Mouse (Mus musculus) embryonic facial prominence, embryonic 10.5 days (tissue): ENCODE data around the gene Klhl32. TPM values are rescaled to one million over a fixed set of nuclear protein-coding genes. Genes with fewer than 3 reads are reported as not detected.
A peak's percentile ranks its signal among the peaks of the same experiment; 100 is the strongest.
"Not testable (repeated sequence)": the region's sequence is repeated elsewhere in the genome, so short reads cannot be mapped to it uniquely, and the experiment has no call there.

ENCODE experiments used
- DNase-seq: peaks from one replicate; pipeline ENCODE4 v3.0.0-alpha.2; 2017; ENCODE audit warnings: low spot score
- H3K27ac ChIP-seq: fragments of 300-500 bp; sonication (generic); replicated peaks from 2 replicates; pipeline ENCODE4 v1.5.1; 2016; ENCODE audit warnings: mild to moderate bottlenecking
- H3K27me3 ChIP-seq: fragments of 300-500 bp; sonication (generic); replicated peaks from 2 replicates; pipeline ENCODE4 v1.6.1; 2016; ENCODE audit warnings: low read depth, mild to moderate bottlenecking; ENCODE audit not compliant: poor library complexity, severe bottlenecking
- H3K36me3 ChIP-seq: fragments of 300-500 bp; sonication (generic); replicated peaks from 2 replicates; pipeline ENCODE4 v1.6.1; 2016; ENCODE audit warnings: mild to moderate bottlenecking, moderate library complexity
- H3K4me1 ChIP-seq: fragments of 300-500 bp; sonication (generic); 2 replicates; pipeline ENCODE4 v1.6.1; 2016
- H3K4me3 ChIP-seq: fragments of 300-500 bp; sonication (generic); 2 replicates; pipeline ENCODE4 v1.5.1; 2016; ENCODE audit warnings: mild to moderate bottlenecking, moderate library complexity
- H3K9me3 ChIP-seq: fragments of 300-500 bp; sonication (generic); 2 replicates; pipeline ENCODE4 v1.6.1; 2016; ENCODE audit warnings: mild to moderate bottlenecking
- WGBS: fragments of 180-500 bp; shearing (Covaris S2); methylation state at CpG from one replicate; pipeline ENCODE4 v1.1.7; 2016; 5-methylcytosine and 5-hydroxymethylcytosine counted together
- polyA plus RNA-seq: library from polyadenylated mRNA; unstranded; fragments of >200 nt; fragmentation: Nextera tagmentation; extraction: Ambion mirVana; gene quantifications from 2 replicates; pipeline ENCODE4 v1.2.1, GENCODE M21; 2016

The Klhl32 gene
- polyA plus RNA-seq = 2.3 and 2.6 TPM in 2 replicates

- DNase-seq = peak; percentile 84
- peak within 1 kb of the TSS; percentile 84 for H3K27ac ChIP-seq
- WGBS = under 1% methylated on average over 62 of the region's 63 CpGs
- H3K4me3 ChIP-seq = peak within 1 kb of the TSS; percentile 79
- no peaks in the 10 kb centered on the region for H3K36me3 ChIP-seq
- H3K9me3 ChIP-seq = no peaks in the 10 kb centered on the region
- H3K27me3 ChIP-seq = peaks cover 14% of the 10 kb centered on the region; the same call in 1 of the 2 replicates
- peaks cover 12% of the 10 kb centered on the region for H3K4me1 ChIP-seq
Measured at GRCm38 (mm10) chr4:24850401-24851325, at the start of gene Klhl32. Klhl32 (minus strand) TSS chr4:24851124.

- Histone ChIP-seq H3K27ac (no peak overlapping the region), H3K9me3 (no peaks in the 10 kb centered on the region), H3K27me3 (no peaks in the 10 kb centered on the region), H3K36me3 (peaks cover 37% of the 10 kb centered on the region), H3K4me3 (peak overlapping the region; percentile 78), H3K4me1 (peaks cover 12% of the 10 kb centered on the region)
- peak; percentile 9 for DNase-seq
- 26% methylated on average over 4 of the region's 4 CpGs for WGBS
Measured at GRCm38 (mm10) chr4:24899146-24899545, 48.2 kb upstream of the Klhl32 start.

GRCm38 (mm10) chr4:24898636-24899035 lies 47.7 kb upstream of the Klhl32 start:
- Histone ChIP-seq H3K4me3 (peak overlapping the region; percentile 78), H3K36me3 (peaks cover 34% of the 10 kb centered on the region), H3K27me3 (no peaks in the 10 kb centered on the region), H3K4me1 (peaks cover 12% of the 10 kb centered on the region), H3K9me3 (no peaks in the 10 kb centered on the region), H3K27ac (no peak overlapping the region)
- 31% methylated on average over 8 of the region's 8 CpGs for WGBS
- peak; percentile 19 for DNase-seq

GRCm38 (mm10) chr4:24897851-24898515 lies 47.1 kb upstream of the Klhl32 start, which contains the start of gene Ndufaf4:
Ndufaf4 (plus strand) TSS chr4:24898083.
- Histone ChIP-seq H3K4me1 (peaks cover 12% of the 10 kb centered on the region), H3K36me3 (peaks cover 27% of the 10 kb centered on the region), H3K4me3 (peak within 1 kb of the TSS; percentile 78), H3K9me3 (no peaks in the 10 kb centered on the region), H3K27me3 (no peaks in the 10 kb centered on the region), H3K27ac (peak within 1 kb of the TSS; percentile 87)
- peak; percentile 98 for DNase-seq
- under 1% methylated on average over 58 of the region's 58 CpGs for WGBS

GRCm38 (mm10) chr4:24897351-24897750 lies 46.4 kb upstream of the Klhl32 start:
- H3K27me3 ChIP-seq = no peaks in the 10 kb centered on the region
- H3K4me3 ChIP-seq = peak overlapping the region; percentile 78
- peaks cover 21% of the 10 kb centered on the region for H3K36me3 ChIP-seq
- H3K9me3 ChIP-seq = no peaks in the 10 kb centered on the region
- no peak for DNase-seq
- 23% methylated on average over 7 of the region's 7 CpGs for WGBS
- peak overlapping the region; percentile 87; the same call in 1 of the 2 replicates for H3K27ac ChIP-seq
- H3K4me1 ChIP-seq = peaks cover 12% of the 10 kb centered on the region

DNA sequence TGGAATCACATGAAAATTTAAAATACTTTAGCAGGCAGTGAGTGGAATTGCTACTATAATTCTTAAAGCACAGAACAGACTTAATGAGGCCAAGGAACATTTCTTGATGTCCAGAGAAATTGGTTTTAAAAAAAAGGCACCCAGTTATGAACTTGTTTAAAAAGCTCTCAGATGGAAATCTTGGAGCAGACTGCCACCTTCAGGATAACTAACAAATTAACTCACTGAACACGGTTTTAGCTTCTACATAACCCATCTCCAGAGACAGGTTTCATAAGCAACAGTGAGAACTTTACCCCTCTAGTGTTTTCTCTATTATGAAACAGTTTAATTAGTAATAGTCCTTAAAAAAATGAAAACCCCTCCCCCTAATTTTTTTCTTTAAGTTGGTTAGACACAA lies 45.9 kb upstream of the Klhl32 start:
- peak overlapping the region; percentile 78; the same call in 1 of the 2 replicates for H3K4me3 ChIP-seq
- no peaks in the 10 kb centered on the region for H3K27me3 ChIP-seq
- DNase-seq = no peak
- no peak overlapping the region for H3K27ac ChIP-seq
- 1% methylated on average over 1 of the region's 1 CpGs for WGBS
- peaks cover 12% of the 10 kb centered on the region for H3K4me1 ChIP-seq
- peaks cover 16% of the 10 kb centered on the region for H3K36me3 ChIP-seq
- H3K9me3 ChIP-seq = no peaks in the 10 kb centered on the region

DNA sequence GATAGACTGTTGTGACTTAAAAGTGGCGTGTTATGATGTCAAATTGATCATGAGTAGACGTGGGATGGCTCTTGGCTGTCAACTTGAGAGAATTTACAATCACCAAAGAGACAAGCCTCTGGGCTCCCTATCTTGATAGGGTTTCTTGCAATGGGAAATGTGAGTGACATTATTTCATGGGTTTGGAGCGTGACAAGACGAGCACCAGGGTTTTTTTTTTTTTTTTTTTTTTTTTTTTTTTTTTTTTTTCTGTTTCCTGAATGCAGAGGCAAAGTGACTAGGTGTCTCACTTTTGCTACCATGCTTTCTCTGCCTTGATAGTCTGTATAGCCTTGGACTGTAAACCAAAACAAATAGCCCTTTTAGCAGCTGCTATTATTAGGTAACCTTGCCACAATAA lies 43.7 kb upstream of the Klhl32 start:
- Histone ChIP-seq H3K4me3 (no peak overlapping the region), H3K9me3 (peaks cover 5% of the 10 kb centered on the region), H3K27me3 (no peaks in the 10 kb centered on the region), H3K27ac (no peak overlapping the region), H3K4me1 (peaks cover 12% of the 10 kb centered on the region), H3K36me3 (no peaks in the 10 kb centered on the region)
- 82% methylated on average over 4 of the region's 4 CpGs for WGBS
- DNase-seq = no peak

DNA sequence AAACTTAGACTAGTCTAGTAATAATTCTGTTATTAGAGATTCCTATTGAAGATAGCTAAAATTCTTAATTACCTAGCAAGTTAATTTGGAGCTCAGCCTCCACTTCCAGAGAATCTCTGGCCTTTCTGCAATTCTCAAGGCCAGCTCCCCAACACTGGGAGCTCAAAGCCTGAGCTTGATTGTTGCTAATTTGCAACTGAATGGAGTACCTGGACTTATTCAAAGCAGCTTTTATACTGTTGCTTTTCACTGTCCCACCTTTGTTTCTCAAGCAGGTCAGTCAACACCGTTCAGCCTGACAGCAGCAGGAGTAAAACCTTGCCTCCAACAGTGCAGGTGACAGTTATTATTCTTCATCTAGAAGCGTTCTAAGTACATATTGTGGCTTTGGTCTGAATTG lies 41.4 kb upstream of the Klhl32 start:
- H3K4me1 ChIP-seq, H3K36me3 ChIP-seq, H3K27ac ChIP-seq, H3K9me3 ChIP-seq, H3K4me3 ChIP-seq, DNase-seq, H3K27me3 ChIP-seq: not testable (repeated sequence)
- WGBS = 64% methylated on average over 2 of the region's 2 CpGs

DNA sequence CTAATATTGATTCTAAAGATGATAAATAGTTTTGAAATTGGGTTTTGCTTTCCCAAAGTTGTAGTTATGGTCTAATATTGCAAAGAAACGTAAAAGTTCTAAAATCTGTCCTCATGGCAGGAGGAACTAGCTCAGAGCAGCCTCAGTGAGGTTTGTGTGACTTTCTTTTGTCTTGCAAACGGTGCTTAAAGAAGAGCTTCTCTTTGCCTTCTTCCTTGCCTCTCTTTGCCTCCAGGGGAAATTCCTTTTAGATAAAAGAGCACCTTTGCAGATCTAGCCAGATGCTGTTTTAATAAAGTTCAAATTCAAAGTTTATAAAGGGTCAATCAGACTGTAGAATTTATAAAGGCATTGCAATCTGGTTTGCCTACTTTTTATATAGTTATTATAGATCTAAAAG lies 38.5 kb upstream of the Klhl32 start:
- H3K9me3 ChIP-seq, H3K27ac ChIP-seq, H3K4me1 ChIP-seq, H3K27me3 ChIP-seq, H3K36me3 ChIP-seq, H3K4me3 ChIP-seq, DNase-seq: not testable (repeated sequence)
- WGBS = 24% methylated on average over 2 of the region's 2 CpGs

DNA sequence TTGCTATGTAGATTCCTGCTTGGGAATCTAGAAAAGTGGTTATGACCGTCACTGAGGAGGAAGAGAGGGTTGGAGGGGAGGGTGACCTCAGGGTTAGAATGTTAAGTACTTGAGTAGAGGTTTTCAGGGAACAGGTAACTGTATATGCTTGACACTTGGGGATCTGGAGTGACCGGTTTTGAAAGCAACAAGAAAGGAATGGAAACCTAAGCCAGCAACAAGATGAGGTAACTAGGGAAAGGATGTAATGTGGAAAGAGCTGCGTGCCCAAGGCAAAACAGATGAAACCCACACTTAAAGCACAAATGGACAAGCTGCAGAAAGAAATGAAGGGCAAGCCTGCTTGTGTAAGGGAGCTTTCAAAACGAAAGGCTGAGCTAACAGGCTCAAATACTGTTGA lies 18.3 kb upstream of the Klhl32 start:
- H3K27me3 ChIP-seq = no peaks in the 10 kb centered on the region
- no peaks in the 10 kb centered on the region for H3K36me3 ChIP-seq
- 57% methylated on average over 4 of the region's 4 CpGs for WGBS
- H3K27ac ChIP-seq = no peak overlapping the region
- H3K4me3 ChIP-seq = no peak overlapping the region
- peak; percentile 27 for DNase-seq
- 0 out of 2 replicates have a peak, but pooled peaks cover 6% of the 10 kb centered on the region for H3K4me1 ChIP-seq
- H3K9me3 ChIP-seq = no peaks in the 10 kb centered on the region

- Histone ChIP-seq H3K27me3 (no peaks in the 10 kb centered on the region), H3K9me3 (no peaks in the 10 kb centered on the region), H3K4me1 (0 out of 2 replicates have a peak, but pooled peaks cover 6% of the 10 kb centered on the region), H3K27ac (no peak overlapping the region), H3K4me3 (no peak overlapping the region), H3K36me3 (no peaks in the 10 kb centered on the region)
- WGBS = 47% methylated on average over 6 of the region's 6 CpGs
- no peak for DNase-seq
Measured at GRCm38 (mm10) chr4:24865691-24866090, 14.8 kb upstream of the Klhl32 start.

- peaks cover 12% of the 10 kb centered on the region for H3K4me1 ChIP-seq
- WGBS = 86% methylated on average over 2 of the region's 2 CpGs
- no peaks in the 10 kb centered on the region for H3K9me3 ChIP-seq
- H3K4me3 ChIP-seq = no peak overlapping the region
- no peaks in the 10 kb centered on the region for H3K36me3 ChIP-seq
- DNase-seq = no peak
- peaks cover 14% of the 10 kb centered on the region; the same call in 1 of the 2 replicates for H3K27me3 ChIP-seq
- H3K27ac ChIP-seq = no peak overlapping the region
Measured at GRCm38 (mm10) chr4:24847406-24847805, 3.5 kb downstream of the Klhl32 start.
